Mouse (Mus musculus) lung, adult 2 months (tissue): ENCODE data around the gene Fbxw8. TPM values are rescaled to one million over a fixed set of nuclear protein-coding genes. Genes with fewer than 3 reads are reported as not detected.

Experiments
- DNase-seq: peaks from one replicate; pipeline ENCODE4 v3.0.0; 2022
- H3K4me1 ChIP-seq: fragments of 200-500 bp; 2 replicates; pipeline ENCODE4 v1.6.1; 2011; ENCODE audit warnings: low read length; ENCODE audit not compliant: control insufficient read depth, insufficient read depth
- H3K4me3 ChIP-seq: fragments of 200-500 bp; replicated peaks from 2 replicates; pipeline ENCODE3; 2011; ENCODE audit warnings: low read depth, mild to moderate bottlenecking, control low read depth, low read length; ENCODE audit errors: extremely low read depth
- CTCF ChIP-seq: fragments of 200-500 bp; IDR thresholded peaks from 2 replicates; pipeline ENCODE4 v1.5.1; 2011; ENCODE audit warnings: mild to moderate bottlenecking, low read length, control low read depth; ENCODE audit not compliant: insufficient read depth
- POLR2A ChIP-seq: fragments of 200-500 bp; IDR thresholded peaks from 2 replicates; pipeline ENCODE4 v1.6.1; 2011; ENCODE audit warnings: low read depth, mild to moderate bottlenecking, control low read depth, low read length, borderline replicate concordance; ENCODE audit errors: extremely low read depth
- WGBS: fragments of 180-500 bp; shearing (Covaris S2); methylation state at CpG from one replicate; pipeline ENCODE4 v1.1.7; 2018; 5-methylcytosine and 5-hydroxymethylcytosine counted together
- polyA plus RNA-seq: library from polyadenylated mRNA; depleted of rRNA; stranded (reverse); fragments of >200 nt; gene quantifications from 2 replicates; pipeline ENCODE4 v1.2.3, GENCODE M21; 2012

The Fbxw8 gene
- polyA plus RNA-seq, 1 experiment = 79.1 TPM

- H3K4me3 ChIP-seq = no peak overlapping the region
- peaks cover 24% of the 10 kb centered on the region for H3K4me1 ChIP-seq
- WGBS = 71% methylated on average over 12 of the region's 12 CpGs
- no peak for TF ChIP-seq CTCF
- no peak for TF ChIP-seq POLR2A
- no peak for DNase-seq
Observed at GRCm38 (mm10) chr5:118143211-118144026, 11.8 kb downstream of the Fbxw8 start.

DNA sequence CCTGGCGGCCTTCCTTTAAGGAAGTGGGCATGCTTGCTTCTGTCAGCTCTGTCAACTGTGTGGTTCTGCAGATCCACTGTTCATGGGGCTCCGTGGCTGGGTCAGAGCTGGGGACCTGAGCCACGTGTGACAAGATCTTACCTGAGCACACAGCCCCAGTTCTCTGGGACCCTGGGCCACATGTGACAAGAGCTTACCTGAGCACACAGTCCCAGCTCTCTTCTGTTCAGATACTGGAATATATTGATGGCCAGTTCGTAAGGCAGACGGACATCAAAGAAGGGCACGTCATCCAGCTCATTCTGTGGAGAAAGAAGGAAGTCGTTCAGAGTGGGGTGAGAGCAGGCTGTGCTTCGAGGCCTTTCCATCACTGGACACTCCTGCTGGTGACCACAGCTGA is 12.8 kb downstream of the Fbxw8 start:
- 83% methylated on average over 8 of the region's 8 CpGs for WGBS
- TF ChIP-seq CTCF (no peak), POLR2A (no peak)
- no peak overlapping the region for H3K4me3 ChIP-seq
- H3K4me1 ChIP-seq = peaks cover 21% of the 10 kb centered on the region
- no peak for DNase-seq

DNA sequence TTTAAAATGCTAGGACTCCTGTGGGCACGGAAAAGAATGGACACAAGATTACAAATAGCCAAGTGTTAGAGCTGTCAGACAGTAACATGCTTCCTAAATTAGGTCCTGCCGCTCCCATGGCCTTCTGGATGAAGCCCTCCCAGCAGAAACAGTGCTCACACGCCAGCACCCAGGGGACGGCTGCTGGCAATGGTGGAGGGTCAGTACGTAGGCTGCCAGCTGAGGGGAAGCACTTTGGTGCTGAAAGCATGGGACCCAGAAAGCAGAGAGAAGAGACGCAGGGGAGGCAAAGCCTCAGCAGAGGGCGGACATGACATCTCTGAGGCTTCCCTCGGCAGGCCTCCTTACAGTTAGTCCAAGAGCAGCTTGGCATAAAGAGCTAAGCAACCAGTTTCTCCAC is 15.6 kb downstream of the Fbxw8 start:
- DNase-seq = no peak
- Histone ChIP-seq H3K4me1 (peaks cover 6% of the 10 kb centered on the region), H3K4me3 (no peak overlapping the region)
- TF ChIP-seq CTCF = no peak
- TF ChIP-seq POLR2A = no peak
- WGBS = 86% methylated on average over 8 of the region's 8 CpGs

DNA sequence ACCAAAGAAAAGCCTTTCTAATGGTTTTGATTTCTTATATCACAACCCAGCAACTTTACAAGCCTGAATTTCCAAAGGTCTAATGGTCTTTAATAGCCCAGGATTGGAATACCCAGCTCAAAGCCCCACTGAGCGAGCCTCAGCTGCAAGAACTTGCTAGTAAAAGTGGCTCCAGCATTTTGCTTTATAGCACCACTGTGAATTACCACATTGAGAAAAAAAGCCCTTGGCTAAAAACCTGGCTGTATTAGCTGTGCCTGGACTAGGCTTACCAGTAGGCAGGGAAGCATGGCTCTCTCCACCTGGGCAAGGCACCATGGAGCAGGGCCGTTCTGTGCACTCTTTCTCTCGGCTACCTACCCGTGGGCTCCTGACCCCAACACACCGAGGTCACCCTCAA is 18.9 kb downstream of the Fbxw8 start:
- DNase-seq = no peak
- TF ChIP-seq CTCF (no peak), POLR2A (no peak)
- no peak overlapping the region for H3K4me3 ChIP-seq
- 83% methylated on average over 5 of the region's 5 CpGs for WGBS
- no peaks in the 10 kb centered on the region for H3K4me1 ChIP-seq

- H3K4me1 ChIP-seq = no peaks in the 10 kb centered on the region
- DNase-seq = no peak
- 80% methylated on average over 9 of the region's 9 CpGs for WGBS
- no peak overlapping the region for H3K4me3 ChIP-seq
- TF ChIP-seq CTCF (no peak), POLR2A (no peak)
Observed at GRCm38 (mm10) chr5:118128651-118129050, 26.6 kb downstream of the Fbxw8 start.

- DNase-seq = no peak
- no peaks in the 10 kb centered on the region for H3K4me1 ChIP-seq
- H3K4me3 ChIP-seq = no peak overlapping the region
- WGBS = 70% methylated on average over 6 of the region's 6 CpGs
- TF ChIP-seq CTCF = no peak
- no peak for TF ChIP-seq POLR2A
Observed at GRCm38 (mm10) chr5:118128208-118128607, 27.1 kb downstream of the Fbxw8 start.

GRCm38 (mm10) chr5:118126671-118127070 is 28.6 kb downstream of the Fbxw8 start:
- 88% methylated on average over 4 of the region's 4 CpGs for WGBS
- Histone ChIP-seq H3K4me1 (no peaks in the 10 kb centered on the region), H3K4me3 (no peak overlapping the region)
- TF ChIP-seq CTCF (no peak), POLR2A (no peak)
- no peak for DNase-seq

DNA sequence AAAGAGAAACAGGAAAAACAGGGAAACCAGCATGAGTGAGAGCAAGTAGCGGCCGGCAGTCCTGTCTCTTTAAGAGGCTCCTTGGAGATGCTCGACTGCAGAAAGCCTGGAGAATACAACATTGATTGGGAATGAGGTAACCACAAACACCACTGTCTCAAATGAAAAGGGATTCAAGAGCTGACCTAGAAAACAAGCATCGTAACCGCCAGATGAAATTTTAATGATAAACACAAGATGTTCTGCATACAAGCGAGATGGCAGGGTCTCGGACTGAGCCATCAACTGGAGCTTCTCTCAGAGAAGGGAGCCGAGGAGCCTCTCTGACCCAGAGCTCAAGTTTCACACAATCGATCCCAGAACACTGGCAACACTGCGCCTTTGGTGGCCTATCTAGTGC is 32.2 kb downstream of the Fbxw8 start:
- DNase-seq = no peak
- H3K4me3 ChIP-seq = no peak overlapping the region
- no peaks in the 10 kb centered on the region for H3K4me1 ChIP-seq
- TF ChIP-seq POLR2A = no peak
- 57% methylated on average over 10 of the region's 10 CpGs for WGBS

DNA sequence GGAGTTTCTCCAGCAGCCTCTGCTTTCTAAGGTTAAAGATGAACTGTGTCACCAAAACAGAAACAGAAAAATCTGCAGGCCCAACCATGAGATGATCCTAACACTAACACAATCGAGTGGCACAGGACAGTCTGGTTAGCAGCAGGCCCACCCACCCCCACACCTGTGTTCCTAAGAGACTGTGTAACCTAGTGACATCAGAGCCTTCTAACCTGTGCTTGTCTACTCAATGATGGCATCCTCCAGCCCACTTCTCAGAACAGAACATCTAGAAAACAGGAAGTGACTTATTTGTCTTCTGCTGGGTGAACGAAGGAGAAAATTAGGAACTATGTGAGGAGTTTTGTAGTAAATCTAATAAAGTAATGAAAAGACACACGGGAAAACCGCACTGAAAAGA is 33.3 kb downstream of the Fbxw8 start:
- no peak for TF ChIP-seq POLR2A
- no peak for TF ChIP-seq CTCF
- no peak overlapping the region for H3K4me3 ChIP-seq
- 75% methylated on average over 4 of the region's 4 CpGs for WGBS
- no peak for DNase-seq
- H3K4me1 ChIP-seq = no peaks in the 10 kb centered on the region

DNA sequence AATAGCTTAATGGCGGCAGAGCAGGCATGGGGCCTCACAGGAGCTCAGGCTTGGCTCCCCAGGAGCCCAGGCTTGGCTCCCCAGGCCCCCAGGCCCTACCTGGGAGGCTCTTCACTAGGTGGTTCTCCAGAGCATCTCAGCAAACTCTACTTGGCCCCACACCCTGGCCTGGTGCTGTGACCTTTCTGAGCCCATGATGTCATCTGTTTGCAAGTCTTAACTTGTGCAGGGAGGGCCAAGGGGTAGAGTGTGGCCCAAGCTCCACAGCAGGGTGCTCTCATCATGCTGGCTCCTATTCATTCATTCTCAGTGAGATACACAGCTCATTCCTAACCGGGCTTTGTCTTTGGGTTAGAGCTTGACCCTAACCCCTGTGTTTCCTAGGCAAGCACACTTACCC is 34.6 kb downstream of the Fbxw8 start:
- 56% methylated on average over 2 of the region's 2 CpGs for WGBS
- no peak for DNase-seq
- TF ChIP-seq POLR2A (no peak), CTCF (no peak)
- no peak overlapping the region for H3K4me3 ChIP-seq
- H3K4me1 ChIP-seq = no peaks in the 10 kb centered on the region

- H3K4me1 ChIP-seq = no peaks in the 10 kb centered on the region
- 89% methylated on average over 5 of the region's 5 CpGs for WGBS
- no peak for TF ChIP-seq POLR2A
- TF ChIP-seq CTCF = no peak
- H3K4me3 ChIP-seq = no peak overlapping the region
- no peak for DNase-seq
Observed at GRCm38 (mm10) chr5:118118922-118119321, 36.3 kb downstream of the Fbxw8 start.
